Mouse (Mus musculus) neural tube, embryonic 12.5 days (tissue): Measurements from ENCODE around the gene Gm10220. TPM values are rescaled to one million over a fixed set of nuclear protein-coding genes. Genes with fewer than 3 reads are reported as not detected.
"Not testable (repeated sequence)": the region's sequence is repeated elsewhere in the genome, so short reads cannot be mapped to it uniquely, and the experiment has no call there.

ENCODE experiments used
- ATAC-seq: fragments of 200-750 bp; cut with Nextera tagmentation; 2 replicates; pipeline ENCODE4 v1.8.0; 2017; ENCODE audit warnings: low read depth, mild to moderate bottlenecking, moderate TSS enrichment, moderate library complexity; ENCODE audit not compliant: low FRiP score
- H3K27ac ChIP-seq: fragments of 300-500 bp; sonication (generic); 2 replicates; pipeline ENCODE4 v1.5.1; 2016
- H3K27me3 ChIP-seq: fragments of 300-500 bp; sonication (generic); replicated peaks from 2 replicates; pipeline ENCODE4 v1.6.1; 2016; ENCODE audit warnings: mild to moderate bottlenecking
- H3K36me3 ChIP-seq: fragments of 300-500 bp; sonication (generic); 2 replicates; pipeline ENCODE4 v1.6.1; 2016; ENCODE audit warnings: mild to moderate bottlenecking
- H3K4me1 ChIP-seq: fragments of 300-500 bp; sonication (generic); 2 replicates; pipeline ENCODE4 v1.6.1; 2016
- H3K4me2 ChIP-seq: fragments of 300-500 bp; sonication (generic); replicated peaks from 2 replicates; pipeline ENCODE4 v1.6.1; 2016; ENCODE audit warnings: mild to moderate bottlenecking
- H3K4me3 ChIP-seq: fragments of 300-500 bp; sonication (generic); 2 replicates; pipeline ENCODE4 v1.5.1; 2016
- H3K9ac ChIP-seq: fragments of 300-500 bp; sonication (generic); 2 replicates; pipeline ENCODE4 v1.6.1; 2016; ENCODE audit warnings: mild to moderate bottlenecking
- H3K9me3 ChIP-seq: fragments of 300-500 bp; sonication (generic); 2 replicates; pipeline ENCODE4 v1.6.1; 2016; ENCODE audit warnings: mild to moderate bottlenecking
- WGBS: fragments of 180-500 bp; shearing (Covaris S2); methylation state at CpG from one replicate; pipeline ENCODE4 v1.1.7; 2016; 5-methylcytosine and 5-hydroxymethylcytosine counted together
- polyA plus RNA-seq: library from polyadenylated mRNA; unstranded; fragments of >200 nt; fragmentation: Nextera tagmentation; extraction: Ambion mirVana; gene quantifications from 2 replicates; pipeline ENCODE4 v1.2.1, GENCODE M21; 2016

Gm10220 gene
- 0.13 TPM in 1 of 2 replicates, not detected in the other for polyA plus RNA-seq

DNA sequence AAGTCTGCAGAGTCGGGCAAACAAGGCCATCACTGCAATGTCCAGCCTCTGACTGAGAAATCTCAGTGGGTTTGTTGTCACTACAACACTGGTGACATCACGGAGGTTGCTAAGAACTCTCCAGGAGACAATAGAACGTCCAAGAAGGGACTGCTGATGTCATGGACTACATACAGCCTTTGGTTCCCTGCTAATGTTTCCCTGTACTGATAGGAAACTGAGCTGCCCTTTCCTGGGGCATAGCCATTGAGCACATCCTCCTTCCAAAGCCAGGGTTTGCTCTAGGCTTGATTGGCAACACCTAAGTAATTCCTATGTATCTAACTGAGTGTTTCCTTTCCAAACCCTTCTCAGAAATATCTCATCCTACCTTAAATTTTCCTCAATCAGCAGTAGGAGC is at the start of gene Gm10220:
Gene Gm10220 (minus strand): TSS at position 101 of the 400 bp plus-strand sequence.
- H3K4me3 ChIP-seq, H3K4me1 ChIP-seq, H3K4me2 ChIP-seq, H3K36me3 ChIP-seq, H3K27me3 ChIP-seq, H3K9ac ChIP-seq, H3K27ac ChIP-seq, H3K9me3 ChIP-seq, ATAC-seq: not testable (repeated sequence)
- WGBS = no CpG with 5 or more reads among the region's 3 CpGs

DNA sequence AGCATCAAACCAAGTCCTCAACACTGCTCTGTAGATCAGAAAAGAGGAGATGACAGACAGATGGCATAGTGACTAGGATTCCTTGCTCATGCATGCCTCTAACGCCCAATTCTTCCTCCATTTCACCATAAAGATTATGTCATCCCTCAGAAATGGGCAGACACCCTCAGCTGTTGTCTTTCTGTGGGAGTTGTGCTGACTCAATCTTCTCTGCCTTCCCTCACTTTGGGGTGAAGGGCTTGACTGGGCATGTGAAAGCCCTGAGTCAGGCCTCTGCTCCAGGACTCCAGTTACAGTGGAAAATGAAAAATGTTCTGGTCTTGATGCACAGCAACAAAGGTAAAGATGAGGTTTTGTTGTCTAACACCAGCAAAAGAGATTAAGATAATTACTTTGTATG is 48.6 kb upstream of the Gm10220 start:
- no peaks in the 10 kb centered on the region for H3K36me3 ChIP-seq
- no peak overlapping the region for H3K4me3 ChIP-seq
- no peak overlapping the region for H3K27ac ChIP-seq
- H3K9me3 ChIP-seq = no peaks in the 10 kb centered on the region
- WGBS = 91% methylated on average over 1 of the region's 1 CpGs
- no peak overlapping the region for H3K4me2 ChIP-seq
- H3K4me1 ChIP-seq = peaks cover 2% of the 10 kb centered on the region; the same call in 1 of the 2 replicates
- no peak overlapping the region for H3K9ac ChIP-seq
- H3K27me3 ChIP-seq = no peaks in the 10 kb centered on the region
- no peak for ATAC-seq

DNA sequence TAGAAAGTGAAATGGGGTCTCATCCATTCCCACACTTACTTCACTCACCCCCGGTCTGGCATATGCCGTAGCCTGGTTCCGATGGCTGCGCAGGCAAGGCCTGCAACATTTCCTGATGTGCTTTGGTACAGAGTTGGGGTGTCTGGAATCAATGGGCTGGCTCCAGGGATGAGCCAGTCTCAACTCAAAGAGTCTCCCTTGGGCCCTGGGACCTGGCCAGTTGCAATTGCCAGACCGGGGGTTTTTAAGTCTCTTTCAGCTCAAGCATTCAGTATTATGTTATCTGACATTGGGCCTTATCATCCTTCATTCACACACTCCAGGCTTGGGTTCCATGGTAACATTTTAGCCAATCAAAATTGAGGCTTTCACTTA is 44.6 kb upstream of the Gm10220 start:
- no peak overlapping the region for H3K4me2 ChIP-seq

DNA sequence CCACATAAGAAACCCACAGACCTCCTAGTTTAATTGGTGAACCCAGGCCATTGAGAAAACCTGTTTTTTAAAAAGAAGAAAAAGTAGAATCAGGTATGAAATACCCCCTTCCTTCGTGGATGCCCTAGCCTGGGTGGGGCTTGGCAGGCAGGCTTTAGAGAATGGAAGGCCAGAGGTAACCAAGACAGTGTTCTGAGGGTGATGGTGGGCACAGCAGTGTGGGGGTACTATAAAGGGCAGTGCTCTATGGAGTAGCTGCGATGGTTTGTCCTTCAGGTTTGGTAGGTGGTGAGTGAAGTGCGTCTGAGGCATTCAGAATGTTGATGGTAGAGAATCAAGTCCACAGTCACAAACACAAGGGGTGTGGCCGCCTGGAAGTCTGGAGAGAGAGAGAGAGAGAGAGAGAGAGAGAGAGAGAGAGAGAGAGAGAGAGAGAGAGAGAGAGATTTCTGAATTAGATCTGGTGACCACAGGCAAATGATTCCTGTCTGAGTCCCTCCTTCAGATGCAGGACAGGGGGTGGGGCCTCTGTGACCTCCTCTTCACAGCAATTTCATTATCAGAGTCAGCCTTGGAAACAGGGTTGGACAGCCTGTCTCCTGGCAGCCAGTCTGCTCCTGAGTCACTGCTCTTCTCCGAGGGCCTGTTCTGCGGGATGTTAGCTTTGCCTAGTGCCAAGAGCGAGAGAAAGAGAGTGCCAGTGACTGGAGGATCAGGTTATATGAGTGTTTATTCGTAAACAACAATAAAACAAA is 44.0 kb upstream of the Gm10220 start:
- H3K27ac ChIP-seq = no peak overlapping the region
- no peaks in the 10 kb centered on the region for H3K27me3 ChIP-seq
- H3K9me3 ChIP-seq = no peaks in the 10 kb centered on the region
- WGBS = 90% methylated on average over 8 of the region's 8 CpGs
- no peaks in the 10 kb centered on the region for H3K4me1 ChIP-seq
- H3K4me3 ChIP-seq = no peak overlapping the region
- H3K4me2 ChIP-seq = no peak overlapping the region
- no peaks in the 10 kb centered on the region for H3K36me3 ChIP-seq
- ATAC-seq = no peak
- H3K9ac ChIP-seq = no peak overlapping the region

More for the DNA sequence above, 44.6 kb upstream of the Gm10220 start:
- ATAC-seq = no peak
- no peak overlapping the region for H3K9ac ChIP-seq
- no peak overlapping the region for H3K27ac ChIP-seq
- H3K4me1 ChIP-seq = no peaks in the 10 kb centered on the region
- no peaks in the 10 kb centered on the region for H3K36me3 ChIP-seq
- H3K4me3 ChIP-seq = no peak overlapping the region
- H3K27me3 ChIP-seq = no peaks in the 10 kb centered on the region
- no peaks in the 10 kb centered on the region for H3K9me3 ChIP-seq
- WGBS = 93% methylated on average over 5 of the region's 5 CpGs

DNA sequence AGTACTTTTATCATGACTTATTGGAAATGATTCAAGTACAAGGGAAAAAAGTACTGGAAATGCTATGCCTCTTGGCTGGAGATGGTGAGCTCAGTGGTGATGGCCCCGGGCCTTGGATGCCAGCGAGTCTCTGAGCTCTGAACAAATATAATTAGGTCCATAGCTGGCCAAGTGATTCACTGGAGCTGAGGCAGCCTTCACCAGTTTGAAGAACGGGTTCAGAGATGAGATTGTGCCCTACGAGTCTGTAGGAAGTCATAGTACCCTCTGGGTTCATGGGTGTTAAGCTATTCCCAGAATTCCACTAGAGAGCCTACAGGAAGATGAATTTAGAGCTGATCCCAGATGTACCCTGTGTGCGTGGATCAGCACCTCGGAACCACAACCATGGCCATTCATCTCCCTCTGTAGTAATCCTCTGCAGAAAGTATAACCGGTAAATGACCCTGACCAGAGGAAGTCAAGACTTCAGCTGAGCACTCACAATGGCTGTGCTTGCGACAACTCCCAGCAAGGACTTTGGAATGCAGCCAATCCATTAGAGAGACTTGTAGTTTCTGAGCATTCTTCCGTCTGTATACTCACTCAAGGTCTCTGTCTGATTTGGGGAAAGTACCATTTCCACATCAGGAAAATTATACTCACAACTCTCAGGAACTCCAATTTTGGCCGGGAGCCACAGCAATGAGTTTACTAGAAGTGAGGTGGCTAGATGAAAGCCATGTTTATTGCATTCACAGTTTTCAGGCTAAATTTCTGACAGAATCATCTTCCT is 36.4 kb upstream of the Gm10220 start:
- Histone ChIP-seq H3K9me3 (no peaks in the 10 kb centered on the region), H3K4me3 (no peak overlapping the region), H3K4me2 (no peak overlapping the region), H3K4me1 (no peaks in the 10 kb centered on the region), H3K36me3 (no peaks in the 10 kb centered on the region), H3K9ac (no peak overlapping the region), H3K27ac (no peak overlapping the region), H3K27me3 (no peaks in the 10 kb centered on the region)
- no peak for ATAC-seq
- 86% methylated on average over 10 of the region's 10 CpGs for WGBS

DNA sequence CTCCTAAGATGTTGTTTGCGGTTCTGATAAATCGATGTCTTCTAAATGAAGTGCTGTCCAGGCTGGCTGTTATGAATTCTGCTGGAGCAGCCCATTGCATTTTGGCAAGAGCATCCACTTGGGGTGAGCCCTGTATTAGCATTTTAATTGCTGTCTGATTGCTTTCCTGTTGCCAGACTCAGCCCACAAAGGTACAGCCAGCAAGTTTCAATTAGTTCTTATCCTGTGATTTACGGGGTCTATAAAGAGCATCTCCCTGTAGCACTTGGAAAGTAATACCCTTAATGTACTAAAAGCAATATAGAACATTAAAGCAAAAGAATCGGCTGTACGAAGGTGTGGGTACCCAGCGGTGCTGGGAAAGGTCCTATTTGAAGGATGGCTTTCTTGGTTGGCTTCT is 21.7 kb upstream of the Gm10220 start:
- Histone ChIP-seq H3K27me3 (no peaks in the 10 kb centered on the region), H3K4me3 (no peak overlapping the region), H3K9me3 (no peaks in the 10 kb centered on the region), H3K4me2 (no peak overlapping the region), H3K36me3 (no peaks in the 10 kb centered on the region), H3K9ac (no peak overlapping the region), H3K4me1 (no peaks in the 10 kb centered on the region), H3K27ac (no peak overlapping the region)
- peak; percentile 53; the same call in 1 of the 2 replicates for ATAC-seq
- WGBS = 71% methylated on average over 6 of the region's 6 CpGs

DNA sequence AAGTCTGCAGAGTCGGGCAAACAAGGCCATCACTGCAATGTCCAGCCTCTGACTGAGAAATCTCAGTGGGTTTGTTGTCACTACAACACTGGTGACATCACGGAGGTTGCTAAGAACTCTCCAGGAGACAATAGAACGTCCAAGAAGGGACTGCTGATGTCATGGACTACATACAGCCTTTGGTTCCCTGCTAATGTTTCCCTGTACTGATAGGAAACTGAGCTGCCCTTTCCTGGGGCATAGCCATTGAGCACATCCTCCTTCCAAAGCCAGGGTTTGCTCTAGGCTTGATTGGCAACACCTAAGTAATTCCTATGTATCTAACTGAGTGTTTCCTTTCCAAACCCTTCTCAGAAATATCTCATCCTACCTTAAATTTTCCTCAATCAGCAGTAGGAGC is 16.0 kb downstream of the Gm10220 start, which contains the start of gene 5031410I06Rik:
Gene 5031410I06Rik (minus strand): TSS at position 101 of the 400 bp plus-strand sequence.
- H3K4me2 ChIP-seq, H3K36me3 ChIP-seq, H3K27me3 ChIP-seq, H3K9ac ChIP-seq, H3K4me3 ChIP-seq, ATAC-seq, H3K27ac ChIP-seq, H3K9me3 ChIP-seq, H3K4me1 ChIP-seq: not testable (repeated sequence)
- no CpG with 5 or more reads among the region's 3 CpGs for WGBS

DNA sequence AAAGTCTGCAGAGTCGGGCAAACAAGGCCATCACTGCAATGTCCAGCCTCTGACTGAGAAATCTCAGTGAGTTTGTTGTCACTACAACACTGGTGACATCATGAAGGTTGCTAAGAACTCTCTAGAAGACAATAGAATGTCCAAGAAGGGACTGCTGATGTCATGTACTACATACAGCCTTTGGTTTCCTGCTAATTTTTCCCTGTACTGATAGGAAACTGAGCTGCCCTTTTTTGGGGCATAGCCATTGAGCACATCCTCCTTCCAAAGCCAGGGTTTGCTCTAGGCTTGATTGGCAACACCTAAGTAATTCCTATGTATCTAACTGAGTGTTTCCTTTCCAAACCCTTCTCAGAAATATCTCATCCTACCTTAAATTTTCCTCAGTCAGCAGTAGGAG is 32.0 kb downstream of the Gm10220 start, which contains the start of gene Gm10471:
Gene Gm10471 (minus strand): TSS at position 101 of the 400 bp plus-strand sequence.
- H3K27me3 ChIP-seq, H3K27ac ChIP-seq, H3K4me1 ChIP-seq, H3K9ac ChIP-seq, H3K4me2 ChIP-seq, H3K9me3 ChIP-seq, ATAC-seq, H3K36me3 ChIP-seq, H3K4me3 ChIP-seq: not testable (repeated sequence)
- 79% methylated on average over 1 of the region's 1 CpGs for WGBS

DNA sequence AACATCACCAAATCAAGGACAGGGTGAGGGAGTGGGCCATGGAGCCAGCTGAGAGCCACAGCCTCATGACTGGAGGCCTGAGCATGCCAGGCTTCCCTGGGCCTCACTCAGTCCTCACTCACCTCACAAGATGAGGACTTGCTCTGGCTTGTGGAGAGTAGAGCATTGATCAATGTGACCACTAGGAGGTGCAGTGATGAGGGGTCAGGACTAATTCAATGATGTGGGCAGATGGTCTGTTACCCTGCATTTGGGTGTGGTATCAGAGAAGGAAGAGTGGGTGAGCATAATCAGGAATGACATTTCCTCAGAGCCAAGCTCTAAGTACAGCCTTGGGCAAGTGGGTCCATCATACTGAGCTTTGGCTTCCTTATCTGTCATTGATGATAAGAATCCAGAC is 42.2 kb downstream of the Gm10220 start:
- H3K4me1 ChIP-seq, H3K36me3 ChIP-seq, H3K4me2 ChIP-seq, ATAC-seq, H3K9me3 ChIP-seq, H3K9ac ChIP-seq, H3K27ac ChIP-seq, H3K4me3 ChIP-seq, H3K27me3 ChIP-seq: not testable (repeated sequence)

DNA sequence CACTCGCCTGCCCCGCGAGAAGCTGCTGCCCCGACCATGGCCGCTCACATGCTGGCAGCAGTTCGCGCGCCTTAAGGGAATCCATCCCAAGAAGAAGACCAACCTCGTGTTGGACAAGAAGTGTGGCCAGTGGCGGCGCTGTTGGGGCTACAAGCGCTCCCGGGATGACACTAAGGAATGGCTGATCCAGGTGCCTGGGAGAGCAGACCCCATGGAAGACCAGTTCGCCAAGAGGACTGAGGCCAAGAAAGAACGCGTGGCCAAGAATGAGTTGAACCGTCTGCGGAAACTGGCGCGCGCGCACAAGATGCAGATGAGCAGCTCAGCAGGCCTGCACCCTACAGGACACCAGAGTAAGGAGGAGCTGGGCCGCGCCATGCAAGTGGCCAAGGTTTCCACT is 50.5 kb downstream of the Gm10220 start:
- Histone ChIP-seq H3K9ac (no peak overlapping the region), H3K4me3 (no peak overlapping the region), H3K36me3 (no peaks in the 10 kb centered on the region), H3K27me3 (no peaks in the 10 kb centered on the region), H3K9me3 (0 out of 2 replicates have a peak, but pooled peaks cover 6% of the 10 kb centered on the region), H3K27ac (no peak overlapping the region), H3K4me1 (no peaks in the 10 kb centered on the region), H3K4me2 (no peak overlapping the region)
- ATAC-seq = no peak
- 86% methylated on average over 24 of the region's 24 CpGs for WGBS
